Mouse (Mus musculus) regulatory T cell (primary cell): ENCODE results near the gene Msh6.
"Not testable (repeated sequence)": the region's sequence is repeated elsewhere in the genome, so short reads cannot be mapped to it uniquely, and the experiment has no call there.

ENCODE experiments used
- in situ Hi-C: fragments of 300-600 bp; cut with MboI, MseI; formaldehyde crosslinking; loops from one replicate; pipeline ENCODE4 v1.15.1; 2025; ENCODE audit warnings: high pct_unique_total_duplicates

Gene Msh6

DNA sequence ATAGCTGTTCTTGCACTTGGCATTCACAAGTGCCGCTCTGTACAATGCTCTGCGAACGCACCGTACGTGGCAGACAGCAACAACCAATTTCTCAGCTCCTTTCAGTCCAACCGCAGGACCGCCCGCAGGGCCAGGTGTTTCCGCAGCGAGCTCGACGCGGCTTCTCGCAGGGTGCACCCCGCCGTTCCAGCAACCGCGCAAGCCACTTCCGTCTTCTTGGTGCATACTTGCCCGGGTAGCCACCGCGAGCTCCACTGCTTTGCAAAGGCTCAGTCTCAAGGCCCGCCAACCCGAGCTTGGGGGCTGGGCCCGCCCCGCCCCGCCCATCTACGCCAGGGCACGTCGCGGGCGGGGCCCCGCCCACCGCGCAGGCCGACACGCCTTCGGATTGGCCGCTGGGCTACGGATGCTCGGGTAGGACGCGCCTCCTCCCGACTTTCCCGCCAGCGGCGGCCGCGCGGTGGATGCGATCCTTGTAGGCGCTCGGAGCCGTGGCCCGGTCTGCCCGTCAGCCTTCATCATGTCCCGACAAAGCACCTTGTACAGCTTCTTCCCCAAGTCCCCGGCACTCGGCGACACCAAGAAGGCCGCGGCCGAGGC is at the start of gene Msh6:
TSS of gene Msh6 (plus strand) at position 434 of the 600 bp plus-strand sequence.
- in situ Hi-C loops = no loop called here

DNA sequence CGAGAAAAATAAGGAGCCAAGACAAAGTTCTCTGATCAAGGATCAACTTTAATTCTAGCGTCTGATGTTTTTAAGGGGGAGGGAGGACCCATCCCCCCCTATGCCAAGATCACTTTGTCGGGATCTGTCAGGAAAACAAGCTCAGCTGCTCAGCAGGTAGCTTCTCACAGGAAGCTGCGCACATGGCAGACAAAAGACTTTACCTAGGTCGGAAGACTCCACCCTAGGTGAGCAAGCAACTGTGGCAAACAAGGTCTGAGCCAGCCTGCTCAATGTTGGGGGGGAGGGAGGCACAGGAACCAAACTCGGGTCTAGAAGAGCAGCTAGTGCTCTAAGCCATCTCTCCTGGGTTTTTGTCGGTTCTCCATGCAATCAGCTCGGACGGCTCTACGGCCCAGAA is 40.5 kb upstream of the Msh6 start:
- in situ Hi-C loops = loop anchor here (10.0 kb wide), 2 partner anchors 150 to 1270 kb away; no protein-coding TSS in a partner anchor

DNA sequence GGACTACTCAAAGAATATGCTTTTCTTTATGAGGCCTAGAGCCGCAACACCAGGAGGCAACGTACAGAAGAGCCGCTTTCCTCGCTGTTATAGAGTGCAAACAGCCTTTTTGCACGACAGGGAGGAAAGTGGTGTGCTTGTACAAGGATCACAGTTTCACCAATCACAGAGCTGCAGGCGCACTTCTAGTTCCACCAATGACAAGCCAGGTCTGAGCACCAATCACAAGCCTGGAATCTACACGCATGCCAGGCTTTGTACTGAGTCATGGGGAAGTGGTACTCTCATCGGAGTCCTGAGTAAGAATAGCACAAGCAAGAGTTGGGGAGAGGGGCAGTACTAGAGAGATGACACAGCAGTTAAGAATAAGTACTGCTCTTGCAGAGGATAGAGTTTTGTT is 40.1 kb upstream of the Msh6 start:
- in situ Hi-C loops = loop anchor here (10.0 kb wide), 2 partner anchors 150 to 1270 kb away; no protein-coding TSS in a partner anchor

DNA sequence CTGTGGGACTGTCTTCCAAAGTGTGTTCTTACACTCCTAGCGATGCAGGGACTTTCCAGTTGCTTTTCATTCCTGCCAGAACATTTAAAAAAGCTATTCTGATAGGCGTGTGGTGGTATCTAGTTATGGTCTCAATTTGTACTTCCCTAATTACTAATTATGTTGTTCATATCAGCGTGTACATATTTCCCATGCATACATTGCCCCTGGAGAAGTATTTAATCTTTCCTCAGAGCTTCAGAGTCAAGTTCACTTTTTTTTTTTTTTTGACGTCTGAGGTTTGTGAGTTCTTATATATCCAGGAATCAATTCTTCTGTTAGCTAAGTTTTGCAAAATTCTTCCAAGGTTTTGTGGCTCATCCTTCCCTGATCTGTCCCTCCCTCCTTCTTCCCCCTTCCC is 38.7 kb upstream of the Msh6 start:
- in situ Hi-C loops = loop anchor here (10.0 kb wide), 2 partner anchors 151 to 1271 kb away; no protein-coding TSS in a partner anchor

GRCm38 (mm10) chr17:87948965-87949584 is 25.8 kb upstream of the Msh6 start:
- in situ Hi-C loops = loop anchor here (5.0 kb wide), 1 partner anchor 62 kb away; no protein-coding TSS in a partner anchor

- in situ Hi-C loops = loop anchor here (5.0 kb wide), 2 partner anchors 187 to 287 kb away; no protein-coding TSS in a partner anchor
Measured at GRCm38 (mm10) chr17:87954618-87955124, 20.2 kb upstream of the Msh6 start.

DNA sequence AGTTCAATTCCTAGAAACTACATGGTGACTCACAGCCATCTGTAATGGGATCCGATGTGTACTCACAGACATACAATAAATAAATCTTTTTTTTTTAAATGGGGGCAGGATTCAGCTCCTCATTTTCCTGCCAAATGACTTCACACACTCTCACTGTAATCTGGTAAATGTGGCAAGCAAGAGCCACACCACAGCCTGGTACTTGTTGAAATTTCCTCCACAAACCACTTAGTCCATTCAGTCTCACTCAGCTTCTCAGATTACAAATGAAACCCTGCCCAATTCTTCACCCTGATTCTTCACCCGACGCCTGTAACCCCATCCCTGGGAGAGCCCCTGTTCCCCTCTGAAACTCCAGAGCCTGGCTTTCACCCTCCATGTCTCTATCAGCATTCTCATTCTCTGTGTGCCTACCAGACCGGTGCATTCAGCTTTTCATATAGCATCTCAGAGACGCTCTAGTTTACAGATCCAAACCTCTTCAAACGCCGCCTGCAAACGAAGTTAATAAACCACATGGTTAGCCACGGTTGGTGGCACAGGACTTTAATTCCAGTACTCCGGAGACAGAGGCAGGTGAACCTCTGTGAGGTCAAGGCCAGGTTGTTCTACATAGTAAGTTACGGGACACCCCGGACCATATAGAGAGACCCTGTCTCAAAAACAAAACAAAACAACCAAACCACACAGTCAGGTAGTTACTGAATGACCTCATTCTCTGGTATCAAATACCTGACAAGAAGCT is 17.6 kb upstream of the Msh6 start:
- in situ Hi-C loops = loop anchor here (5.0 kb wide), 1 partner anchor 290 kb away; no protein-coding TSS in a partner anchor

- in situ Hi-C loops = loop anchor here (5.0 kb wide), 1 partner anchor 291 kb away; no protein-coding TSS in a partner anchor
Measured at GRCm38 (mm10) chr17:87958283-87958682, 16.6 kb upstream of the Msh6 start.

DNA sequence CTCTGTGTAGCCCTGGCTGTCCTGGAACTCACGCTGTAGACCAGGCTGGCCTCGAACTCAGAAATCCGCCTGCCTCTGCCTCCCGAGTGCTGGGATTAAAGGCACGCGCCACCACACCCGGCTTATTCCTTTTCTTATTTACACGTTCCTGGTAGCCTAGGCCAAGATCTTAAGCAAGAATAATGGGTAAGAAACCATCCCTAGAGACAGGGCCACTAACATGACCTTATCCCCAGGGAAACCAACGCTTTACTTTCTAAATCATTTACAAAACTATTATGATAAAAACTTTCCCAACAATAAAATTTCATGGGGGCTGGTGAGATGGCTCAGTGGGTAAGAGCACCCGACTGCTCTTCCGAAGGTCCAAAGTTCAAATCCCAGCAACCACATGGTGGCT is 15.5 kb upstream of the Msh6 start:
- in situ Hi-C loops = loop anchor here (5.0 kb wide), 1 partner anchor 292 kb away; no protein-coding TSS in a partner anchor

- in situ Hi-C loops = loop anchor here (5.0 kb wide), 1 partner anchor 293 kb away; no protein-coding TSS in a partner anchor
Measured at GRCm38 (mm10) chr17:87959931-87960330, 14.9 kb upstream of the Msh6 start.

DNA sequence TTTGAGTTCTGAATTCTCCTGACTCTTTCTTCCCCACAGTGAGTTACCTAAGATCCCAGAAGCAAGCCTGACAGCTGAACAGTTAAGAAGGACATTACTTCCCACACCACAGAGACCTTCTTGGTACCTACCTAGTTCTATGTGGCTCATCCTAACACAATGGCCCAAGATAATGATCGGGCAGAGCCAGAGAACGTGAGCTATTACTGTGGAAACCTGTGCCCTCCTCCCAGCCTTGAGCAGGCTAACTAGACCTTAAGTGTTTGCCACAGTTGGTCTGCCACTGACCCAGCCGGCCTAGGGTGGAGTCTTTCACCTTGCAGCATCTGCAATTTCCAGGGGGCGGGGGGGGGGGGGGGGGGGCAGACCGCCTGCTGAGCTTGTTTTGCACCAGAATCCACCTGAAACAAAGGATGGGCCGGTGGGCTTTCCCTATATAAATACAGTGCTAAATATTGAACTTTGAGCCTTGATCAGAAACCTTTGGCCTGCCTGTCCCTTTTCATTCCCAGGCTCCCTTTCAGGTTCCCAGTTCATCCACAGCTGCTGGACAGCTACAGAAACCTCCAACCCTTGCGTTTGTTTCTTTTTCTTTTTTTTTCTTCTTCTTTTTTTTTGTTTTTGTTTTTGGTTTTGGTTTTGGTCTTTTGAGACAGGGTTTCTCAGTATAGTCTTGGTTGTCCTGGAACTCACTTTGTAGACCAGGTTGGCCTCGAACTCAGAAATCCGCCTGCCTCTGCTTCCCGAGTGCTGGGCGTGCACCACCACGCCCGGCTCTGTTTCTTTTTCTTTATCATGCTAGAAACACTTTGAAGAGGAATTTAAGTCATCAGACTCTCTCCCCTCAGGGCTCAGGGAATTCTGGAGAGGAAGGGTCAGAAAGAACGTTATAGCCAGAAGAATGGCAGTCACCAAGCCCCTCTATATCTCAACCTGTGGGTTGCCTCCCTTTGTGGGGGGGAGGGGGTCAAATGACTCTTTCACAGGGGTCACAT is 11.5 kb upstream of the Msh6 start:
- in situ Hi-C loops = no loop called here

- in situ Hi-C loops = not testable (repeated sequence)
Measured at GRCm38 (mm10) chr17:87968483-87968926, 6.4 kb upstream of the Msh6 start.

- in situ Hi-C loops = not testable (repeated sequence)
Measured at GRCm38 (mm10) chr17:87971696-87972591, 2.9 kb upstream of the Msh6 start.

DNA sequence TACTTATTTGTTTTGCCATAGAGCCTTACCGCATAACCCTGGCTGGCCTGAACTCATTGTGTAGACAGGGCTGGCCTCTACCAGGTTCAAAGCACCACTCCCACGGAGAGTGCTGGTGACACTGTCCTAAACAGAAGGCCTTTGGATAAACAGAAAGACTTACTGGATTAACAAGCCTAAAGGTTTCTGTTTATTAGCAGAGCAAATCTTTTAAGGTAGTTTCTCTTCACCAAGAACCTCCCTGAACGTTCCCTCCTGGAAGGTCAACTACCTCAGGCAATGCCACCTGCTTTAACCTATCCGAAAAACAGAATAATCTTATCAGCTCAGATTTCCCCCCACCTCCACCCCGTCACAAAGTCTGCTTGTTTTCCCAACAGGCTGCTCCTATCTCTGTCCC is 2.0 kb upstream of the Msh6 start:
- in situ Hi-C loops = no loop called here

- in situ Hi-C loops = no loop called here
Measured at GRCm38 (mm10) chr17:87973261-87974167, 1.3 kb upstream of the Msh6 start.

DNA sequence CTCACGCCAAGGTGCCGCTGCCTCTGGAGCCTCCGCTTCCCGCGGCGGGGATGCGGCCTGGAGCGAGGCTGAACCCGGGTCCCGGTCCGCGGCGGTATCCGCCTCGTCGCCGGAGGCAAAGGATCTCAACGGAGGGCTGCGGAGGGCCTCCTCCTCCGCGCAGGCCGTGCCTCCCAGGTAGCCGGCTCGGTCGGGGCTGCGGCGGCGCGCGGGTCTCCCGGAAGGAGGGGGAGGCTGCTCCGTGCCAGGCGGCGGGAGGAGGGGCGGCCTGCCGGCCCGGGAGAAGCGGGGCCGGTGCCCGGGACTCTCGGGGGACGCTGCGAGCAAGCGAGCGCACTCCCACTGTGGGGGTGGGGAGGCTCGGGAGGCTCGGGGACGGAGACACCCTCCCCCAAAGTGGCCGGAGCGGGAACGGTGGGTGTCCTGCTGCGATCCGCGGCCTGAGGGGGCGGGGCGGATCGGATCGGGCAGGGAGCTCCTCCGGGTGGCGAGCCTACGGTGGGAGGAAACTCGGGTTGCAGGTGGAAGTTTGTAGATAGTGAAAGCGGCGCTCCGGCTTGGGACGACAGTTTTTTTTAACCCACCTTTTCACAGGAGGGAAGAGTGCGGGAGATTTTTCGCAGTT is 479 bp downstream of the Msh6 start:
- in situ Hi-C loops = no loop called here

GRCm38 (mm10) chr17:87976154-87976806 is 1.4 kb downstream of the Msh6 start:
- in situ Hi-C loops = no loop called here

GRCm38 (mm10) chr17:87976927-87977326 is 2.1 kb downstream of the Msh6 start:
- in situ Hi-C loops = not testable (repeated sequence)
